Mouse (Mus musculus) limb, embryonic 12.5 days (tissue): Measurements from ENCODE around the gene Slc7a15. TPM values are rescaled to one million over a fixed set of nuclear protein-coding genes. Genes with fewer than 3 reads are reported as not detected.
"Not testable (repeated sequence)": the region's sequence is repeated elsewhere in the genome, so short reads cannot be mapped to it uniquely, and the experiment has no call there.

Experiments used
- ATAC-seq: fragments of 200-750 bp; cut with Nextera tagmentation; 2 replicates; pipeline ENCODE4 v1.8.0; 2017; ENCODE audit warnings: low read depth, moderate TSS enrichment; ENCODE audit not compliant: insufficient number of reproducible peaks, insufficient read depth, low FRiP score, low TSS enrichment
- H3K27ac ChIP-seq: fragments of 300-500 bp; sonication (generic); 2 replicates; pipeline ENCODE4 v1.5.1; 2016; ENCODE audit warnings: mild to moderate bottlenecking, moderate library complexity
- H3K27me3 ChIP-seq: fragments of 300-500 bp; sonication (generic); 2 replicates; pipeline ENCODE4 v1.6.1; 2016; ENCODE audit warnings: mild to moderate bottlenecking, moderate library complexity
- H3K36me3 ChIP-seq: fragments of 300-500 bp; sonication (generic); 2 replicates; pipeline ENCODE4 v1.6.1; 2016; ENCODE audit warnings: mild to moderate bottlenecking, moderate library complexity
- H3K4me1 ChIP-seq: fragments of 300-500 bp; sonication (generic); replicated peaks from 2 replicates; pipeline ENCODE4 v1.6.1; 2016
- H3K4me2 ChIP-seq: fragments of 300-500 bp; sonication (generic); 2 replicates; pipeline ENCODE4 v1.6.1; 2016; ENCODE audit warnings: mild to moderate bottlenecking, moderate library complexity
- H3K4me3 ChIP-seq: fragments of 300-500 bp; sonication (generic); replicated peaks from 2 replicates; pipeline ENCODE4 v1.5.1; 2016; ENCODE audit warnings: mild to moderate bottlenecking
- H3K9ac ChIP-seq: fragments of 300-500 bp; sonication (generic); replicated peaks from 2 replicates; pipeline ENCODE4 v1.6.1; 2016; ENCODE audit warnings: mild to moderate bottlenecking, moderate library complexity
- H3K9me3 ChIP-seq: fragments of 300-500 bp; sonication (generic); 2 replicates; pipeline ENCODE4 v1.6.1; 2016; ENCODE audit warnings: mild to moderate bottlenecking, moderate library complexity
- WGBS: fragments of 180-500 bp; shearing (Covaris S2); methylation state at CpG from one replicate; pipeline ENCODE4 v1.1.7; 2016; 5-methylcytosine and 5-hydroxymethylcytosine counted together
- polyA plus RNA-seq: library from polyadenylated mRNA; unstranded; fragments of >200 nt; fragmentation: Nextera tagmentation; extraction: Ambion mirVana; gene quantifications from 2 replicates; pipeline ENCODE4 v1.2.1, GENCODE M21; 2016

Gene Slc7a15
- polyA plus RNA-seq, result not detected in 2 replicates

- not testable (repeated sequence) for H3K27me3 ChIP-seq, H3K4me3 ChIP-seq, H3K27ac ChIP-seq, H3K9ac ChIP-seq, H3K4me2 ChIP-seq, H3K36me3 ChIP-seq, H3K4me1 ChIP-seq, ATAC-seq
- peaks cover 10% of the 10 kb centered on the region; the same call in 1 of the 2 replicates for H3K9me3 ChIP-seq
- WGBS, result 87% methylated on average over 7 of the region's 7 CpGs
Measured at GRCm38 (mm10) chr12:8598966-8599365, at the start of gene Slc7a15. Slc7a15 (minus strand) TSS chr12:8599066.

- WGBS, result 42% methylated on average over 8 of the region's 8 CpGs
- H3K9ac ChIP-seq, H3K4me3 ChIP-seq: not testable (repeated sequence)
Measured at GRCm38 (mm10) chr12:8648211-8648610, 49.3 kb upstream of the Slc7a15 start.

GRCm38 (mm10) chr12:8641425-8641735 is 42.5 kb upstream of the Slc7a15 start:
- peak overlapping the region; percentile 91 for H3K9ac ChIP-seq
- no peaks in the 10 kb centered on the region for H3K36me3 ChIP-seq
- no peaks in the 10 kb centered on the region for H3K9me3 ChIP-seq
- ATAC-seq, result peak; percentile 61; the same call in 1 of the 2 replicates
- no peaks in the 10 kb centered on the region for H3K27me3 ChIP-seq
- peak overlapping the region; percentile 78 for H3K4me3 ChIP-seq
- peak overlapping the region; percentile 62 for H3K4me2 ChIP-seq
- H3K4me1 ChIP-seq, result no peaks in the 10 kb centered on the region
- H3K27ac ChIP-seq, result no peak overlapping the region
- 6% methylated on average over 10 of the region's 10 CpGs for whole genome bisulfite sequencing

More at GRCm38 (mm10) chr12:8648211-8648610, 49.3 kb upstream of the Slc7a15 start:
- ATAC-seq, H3K4me1 ChIP-seq, H3K27ac ChIP-seq, H3K36me3 ChIP-seq, H3K4me2 ChIP-seq, H3K27me3 ChIP-seq, H3K9me3 ChIP-seq: not testable (repeated sequence)

GRCm38 (mm10) chr12:8640711-8641424 is 42.0 kb upstream of the Slc7a15 start:
- under 1% methylated on average over 46 of the region's 47 CpGs for WGBS
- ATAC-seq, result peak; percentile 98

GRCm38 (mm10) chr12:8640186-8640585 is 41.3 kb upstream of the Slc7a15 start:
- Histone ChIP-seq H3K4me2 (peak overlapping the region; percentile 61), H3K9ac (peak overlapping the region; percentile 47), H3K4me3 (peak overlapping the region; percentile 78)
- H3K36me3 ChIP-seq, H3K27ac ChIP-seq, H3K4me1 ChIP-seq, H3K9me3 ChIP-seq, ATAC-seq, H3K27me3 ChIP-seq: not testable (repeated sequence)
- WGBS, result 2% methylated on average over 2 of the region's 2 CpGs

More at GRCm38 (mm10) chr12:8640711-8641424, 42.0 kb upstream of the Slc7a15 start:
- H3K36me3 ChIP-seq, result no peaks in the 10 kb centered on the region
- H3K4me1 ChIP-seq, result no peaks in the 10 kb centered on the region
- no peaks in the 10 kb centered on the region for H3K27me3 ChIP-seq
- H3K4me2 ChIP-seq, result peak overlapping the region; percentile 62
- H3K9ac ChIP-seq, result peak overlapping the region; percentile 91
- no peaks in the 10 kb centered on the region for H3K9me3 ChIP-seq
- peak overlapping the region; percentile 78 for H3K4me3 ChIP-seq
- peak overlapping the region; percentile 95 for H3K27ac ChIP-seq

- ATAC-seq, H3K9me3 ChIP-seq, H3K9ac ChIP-seq, H3K27me3 ChIP-seq, H3K4me2 ChIP-seq, H3K36me3 ChIP-seq, H3K4me3 ChIP-seq, H3K27ac ChIP-seq, H3K4me1 ChIP-seq: not testable (repeated sequence)
- WGBS, result 72% methylated on average over 10 of the region's 10 CpGs
Measured at GRCm38 (mm10) chr12:8638411-8639087, 39.7 kb upstream of the Slc7a15 start.

GRCm38 (mm10) chr12:8636945-8637344 is 38.1 kb upstream of the Slc7a15 start:
- no peak for ATAC-seq
- no peaks in the 10 kb centered on the region for H3K4me1 ChIP-seq
- no peak overlapping the region for H3K9ac ChIP-seq
- no peak overlapping the region for H3K4me3 ChIP-seq
- H3K9me3 ChIP-seq, result no peaks in the 10 kb centered on the region
- no peaks in the 10 kb centered on the region for H3K27me3 ChIP-seq
- 91% methylated on average over 14 of the region's 14 CpGs for WGBS
- H3K36me3 ChIP-seq, result no peaks in the 10 kb centered on the region
- H3K27ac ChIP-seq, result no peak overlapping the region
- no peak overlapping the region for H3K4me2 ChIP-seq

- H3K4me2 ChIP-seq, result no peak overlapping the region
- H3K36me3 ChIP-seq, result no peaks in the 10 kb centered on the region
- H3K9ac ChIP-seq, result no peak overlapping the region
- WGBS, result 94% methylated on average over 4 of the region's 4 CpGs
- no peak for ATAC-seq
- H3K27ac ChIP-seq, result no peak overlapping the region
- H3K4me1 ChIP-seq, result no peaks in the 10 kb centered on the region
- no peak overlapping the region for H3K4me3 ChIP-seq
- H3K9me3 ChIP-seq, result no peaks in the 10 kb centered on the region
- H3K27me3 ChIP-seq, result no peaks in the 10 kb centered on the region
Measured at GRCm38 (mm10) chr12:8635546-8635945, 36.7 kb upstream of the Slc7a15 start.

- no peaks in the 10 kb centered on the region for H3K9me3 ChIP-seq
- 94% methylated on average over 1 of the region's 1 CpGs for WGBS
- H3K36me3 ChIP-seq, result no peaks in the 10 kb centered on the region; the same call in 1 of the 2 replicates
- no peak overlapping the region for H3K27ac ChIP-seq
- ATAC-seq, result no peak
- no peak overlapping the region for H3K4me2 ChIP-seq
- H3K4me1 ChIP-seq, result no peaks in the 10 kb centered on the region
- H3K27me3 ChIP-seq, result no peaks in the 10 kb centered on the region
- H3K4me3 ChIP-seq, result no peak overlapping the region
- no peak overlapping the region for H3K9ac ChIP-seq
Measured at GRCm38 (mm10) chr12:8634306-8634705, 35.4 kb upstream of the Slc7a15 start.

- Histone ChIP-seq H3K4me1 (no peaks in the 10 kb centered on the region), H3K9me3 (no peaks in the 10 kb centered on the region), H3K4me2 (no peak overlapping the region), H3K9ac (no peak overlapping the region), H3K27ac (no peak overlapping the region), H3K27me3 (no peaks in the 10 kb centered on the region), H3K36me3 (no peaks in the 10 kb centered on the region; the same call in 1 of the 2 replicates), H3K4me3 (no peak overlapping the region)
- no peak for ATAC-seq
- WGBS, result 81% methylated on average over 2 of the region's 2 CpGs
Measured at GRCm38 (mm10) chr12:8632737-8633365, 34.0 kb upstream of the Slc7a15 start.

- H3K9me3 ChIP-seq, result no peaks in the 10 kb centered on the region
- ATAC-seq, result no peak
- no peak overlapping the region for H3K27ac ChIP-seq
- H3K4me2 ChIP-seq, result no peak overlapping the region
- no peak overlapping the region for H3K9ac ChIP-seq
- H3K4me3 ChIP-seq, result no peak overlapping the region
- no peaks in the 10 kb centered on the region for H3K4me1 ChIP-seq
- WGBS, result 94% methylated on average over 1 of the region's 1 CpGs
- no peaks in the 10 kb centered on the region; the same call in 1 of the 2 replicates for H3K36me3 ChIP-seq
- H3K27me3 ChIP-seq, result no peaks in the 10 kb centered on the region
Measured at GRCm38 (mm10) chr12:8631691-8632090, 32.8 kb upstream of the Slc7a15 start.
